Mouse (Mus musculus): Measurements from ENCODE around the gene Llgl2. TPM values are rescaled to one million over a fixed set of nuclear protein-coding genes. Genes with fewer than 3 reads are reported as not detected.

The Llgl2 gene
- polyA plus RNA-seq, 1 experiment from 2014 or later = 6.1 TPM

- Histone ChIP-seq H3K4me1 (0 out of 2 replicates have a peak, but pooled peaks cover 2% of the 10 kb centered on the region), H3K9me3 (replicated peaks) (no peaks in the 10 kb centered on the region), H3K4me2 (replicated peaks) (no peak overlapping the region), H3K36me3 (peaks cover 48% of the 10 kb centered on the region), H3K4me3 (no peak overlapping the region), H3K27ac (no peak overlapping the region), H3K9ac (no peak overlapping the region), H3K27me3 (no peaks in the 10 kb centered on the region)
- ATAC-seq (ENCODE audit: low FRiP score) = no peak
- WGBS = 52% methylated on average over 6 of the region's 6 CpGs
These were observed 68.4 kb downstream of the Llgl2 start for GRCm38 (mm10) chr11:115892213-115892612.

- H3K4me2 ChIP-seq (replicated peaks) = no peak overlapping the region
- H3K27ac ChIP-seq = no peak overlapping the region
- ATAC-seq (ENCODE audit: low FRiP score) = no peak
- 85% methylated on average over 9 of the region's 9 CpGs for WGBS
- no peak overlapping the region for H3K4me3 ChIP-seq
- H3K9me3 ChIP-seq (replicated peaks) = no peaks in the 10 kb centered on the region
- H3K9ac ChIP-seq = no peak overlapping the region
- no peaks in the 10 kb centered on the region for H3K27me3 ChIP-seq
- H3K36me3 ChIP-seq = peaks cover 48% of the 10 kb centered on the region
- H3K4me1 ChIP-seq = 0 out of 2 replicates have a peak, but pooled peaks cover 2% of the 10 kb centered on the region
These were observed 69.2 kb downstream of the Llgl2 start for GRCm38 (mm10) chr11:115893071-115893470.

GRCm38 (mm10) chr11:115894755-115895520 lies 71.1 kb downstream of the Llgl2 start:
- H3K27ac ChIP-seq = no peak overlapping the region
- H3K4me1 ChIP-seq = peaks cover 11% of the 10 kb centered on the region
- no peaks in the 10 kb centered on the region for H3K27me3 ChIP-seq
- peaks cover 48% of the 10 kb centered on the region for H3K36me3 ChIP-seq
- no peak overlapping the region for H3K9ac ChIP-seq
- ATAC-seq (ENCODE audit: low FRiP score) = no peak
- no peak overlapping the region for H3K4me2 ChIP-seq (replicated peaks)
- no peaks in the 10 kb centered on the region for H3K9me3 ChIP-seq (replicated peaks)
- 76% methylated on average over 14 of the region's 14 CpGs for WGBS
- H3K4me3 ChIP-seq = no peak overlapping the region

DNA sequence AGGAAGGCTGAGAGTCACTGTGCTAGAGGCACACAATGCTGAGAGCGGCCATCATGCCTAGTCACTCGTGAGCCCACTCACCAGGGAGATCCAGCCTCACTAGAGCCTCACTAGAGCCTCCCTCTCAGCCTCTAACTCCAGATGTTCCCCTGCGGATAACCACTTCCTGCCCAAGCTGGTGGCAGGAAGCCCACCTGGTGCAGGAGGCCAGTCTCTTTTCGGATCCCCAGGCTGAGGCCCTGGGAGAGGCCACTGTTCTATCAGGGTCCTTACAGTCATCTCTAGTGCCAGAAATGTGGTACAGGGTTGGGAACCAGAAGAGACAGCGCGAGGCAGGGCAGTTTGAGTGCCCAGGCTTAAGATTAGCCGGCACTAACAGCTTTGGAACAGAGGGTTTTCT lies 74.6 kb downstream of the Llgl2 start:
- H3K27me3 ChIP-seq = no peaks in the 10 kb centered on the region
- H3K9me3 ChIP-seq (replicated peaks) = no peaks in the 10 kb centered on the region
- H3K9ac ChIP-seq = no peak overlapping the region
- 81% methylated on average over 7 of the region's 7 CpGs for WGBS
- no peak overlapping the region for H3K27ac ChIP-seq
- no peak for ATAC-seq (ENCODE audit: low FRiP score)
- H3K36me3 ChIP-seq = peaks cover 36% of the 10 kb centered on the region
- H3K4me3 ChIP-seq = no peak overlapping the region
- no peak overlapping the region for H3K4me2 ChIP-seq (replicated peaks)
- peaks cover 27% of the 10 kb centered on the region for H3K4me1 ChIP-seq

- WGBS = 15% methylated on average over 4 of the region's 4 CpGs
- Histone ChIP-seq H3K4me3 (no peak overlapping the region), H3K27me3 (no peaks in the 10 kb centered on the region), H3K4me2 (replicated peaks) (no peak overlapping the region), H3K4me1 (peaks cover 30% of the 10 kb centered on the region), H3K36me3 (peaks cover 31% of the 10 kb centered on the region), H3K9me3 (replicated peaks) (no peaks in the 10 kb centered on the region), H3K27ac (peak overlapping the region; percentile 44), H3K9ac (no peak overlapping the region)
- ATAC-seq (ENCODE audit: low FRiP score) = no peak
These were observed 75.0 kb downstream of the Llgl2 start for GRCm38 (mm10) chr11:115898886-115899285.

DNA sequence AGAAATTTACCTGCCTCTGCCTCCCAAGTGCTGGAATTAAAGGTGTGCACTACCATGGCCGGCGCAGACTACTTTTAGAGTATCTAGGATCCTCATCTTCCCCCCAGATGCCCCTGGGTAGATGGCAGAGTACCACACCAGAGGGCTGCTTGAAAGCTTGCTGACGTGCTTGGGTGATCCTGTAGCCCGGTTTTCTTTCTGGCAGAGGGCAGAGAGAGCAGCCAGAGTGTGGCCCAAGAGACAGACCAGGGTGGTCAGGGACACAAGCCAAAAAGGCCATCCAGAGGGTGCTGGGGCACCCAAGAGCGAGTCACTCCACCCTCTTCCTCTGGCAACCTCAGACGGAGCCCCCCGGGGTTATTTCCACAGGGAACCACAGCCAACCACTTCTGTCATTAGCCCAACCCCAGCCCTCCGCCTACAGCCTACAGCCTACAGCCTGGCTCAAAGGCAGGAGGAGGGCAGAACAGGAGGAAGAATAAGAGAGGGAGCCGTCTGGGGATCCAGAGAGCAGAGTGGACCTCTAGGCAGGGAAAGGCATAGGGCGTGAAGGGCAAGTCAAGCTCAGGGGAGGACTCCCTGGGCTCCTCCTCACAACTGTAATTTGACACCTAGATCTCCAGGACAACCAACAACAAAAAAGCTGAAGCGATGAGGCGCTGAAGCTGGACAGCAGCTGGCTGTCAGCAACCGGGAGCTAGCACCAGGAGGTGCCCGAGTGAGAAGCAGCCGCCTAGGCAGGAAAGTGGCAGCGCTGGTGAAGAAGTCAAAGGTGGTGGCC lies 75.8 kb downstream of the Llgl2 start, which contains the start of gene Smim5:
Smim5 (plus strand) TSS at position 481 of the 781 bp plus-strand sequence.
- Histone ChIP-seq H3K4me1 (peaks cover 34% of the 10 kb centered on the region), H3K27me3 (no peaks in the 10 kb centered on the region), H3K4me3 (no peak within 1 kb of the TSS), H3K27ac (peak within 1 kb of the TSS; percentile 44), H3K9me3 (replicated peaks) (no peaks in the 10 kb centered on the region), H3K36me3 (peaks cover 23% of the 10 kb centered on the region), H3K9ac (no peak within 1 kb of the TSS; the same call in 1 of the 2 replicates), H3K4me2 (replicated peaks) (no peak within 1 kb of the TSS)
- no peak; the same call in 1 of the 2 replicates for ATAC-seq (ENCODE audit: low FRiP score)
- WGBS = 27% methylated on average over 16 of the region's 16 CpGs

- ATAC-seq (ENCODE audit: low FRiP score) = no peak
- no peaks in the 10 kb centered on the region for H3K9me3 ChIP-seq (replicated peaks)
- H3K4me1 ChIP-seq = peaks cover 40% of the 10 kb centered on the region
- WGBS = 71% methylated on average over 8 of the region's 8 CpGs
- no peak overlapping the region for H3K4me3 ChIP-seq
- H3K9ac ChIP-seq = no peak overlapping the region
- no peak overlapping the region for H3K4me2 ChIP-seq (replicated peaks)
- H3K36me3 ChIP-seq = peaks cover 13% of the 10 kb centered on the region
- no peak overlapping the region; the same call in 1 of the 2 replicates for H3K27ac ChIP-seq
- H3K27me3 ChIP-seq = no peaks in the 10 kb centered on the region
These were observed 76.9 kb downstream of the Llgl2 start for GRCm38 (mm10) chr11:115900561-115901337.

DNA sequence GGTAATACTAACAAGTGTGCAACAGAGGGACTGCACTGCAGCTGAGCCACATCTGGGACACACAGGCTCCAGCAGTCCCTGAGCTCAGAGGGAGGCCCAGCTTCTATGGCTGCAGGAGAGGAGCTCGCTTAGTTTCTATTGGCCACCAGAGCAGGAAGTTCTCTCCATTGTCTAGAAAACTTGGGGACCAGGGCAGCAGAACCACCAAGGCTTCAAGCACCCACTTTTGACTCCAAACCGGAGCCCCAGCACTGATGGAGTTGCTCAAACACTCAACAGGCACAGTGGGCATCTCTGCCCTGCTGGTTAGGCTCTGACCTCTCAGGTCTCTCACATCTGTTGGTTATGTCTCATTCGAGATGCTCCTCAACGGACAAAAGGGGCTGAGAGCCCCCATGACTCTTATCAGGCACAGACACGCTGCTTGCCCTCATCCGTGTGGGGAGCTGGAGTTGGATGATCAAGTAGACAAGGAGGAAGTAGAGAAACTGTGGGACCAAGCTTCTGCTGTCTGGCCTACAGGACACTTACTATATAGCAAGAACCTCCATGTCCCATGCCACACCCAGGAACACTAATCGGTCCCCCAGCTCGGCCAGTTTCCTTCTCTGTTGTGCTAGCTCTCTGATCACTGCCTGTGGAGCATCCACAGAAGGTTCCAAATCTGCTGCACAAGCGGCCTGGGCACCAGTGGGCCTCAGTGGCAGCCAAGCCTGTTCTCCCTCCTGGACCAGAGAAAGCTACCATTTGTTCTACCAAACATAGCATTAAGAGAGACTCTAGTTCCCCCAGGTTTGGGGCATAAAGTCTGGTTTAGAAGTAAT lies 77.7 kb downstream of the Llgl2 start:
- H3K27ac ChIP-seq = no peak overlapping the region
- no peaks in the 10 kb centered on the region for H3K9me3 ChIP-seq (replicated peaks)
- H3K36me3 ChIP-seq = peaks cover 5% of the 10 kb centered on the region
- no peak overlapping the region for H3K9ac ChIP-seq
- H3K4me3 ChIP-seq = no peak overlapping the region
- peaks cover 40% of the 10 kb centered on the region for H3K4me1 ChIP-seq
- no peak for ATAC-seq (ENCODE audit: low FRiP score)
- H3K27me3 ChIP-seq = no peaks in the 10 kb centered on the region
- WGBS = 86% methylated on average over 9 of the region's 9 CpGs
- no peak overlapping the region for H3K4me2 ChIP-seq (replicated peaks)

DNA sequence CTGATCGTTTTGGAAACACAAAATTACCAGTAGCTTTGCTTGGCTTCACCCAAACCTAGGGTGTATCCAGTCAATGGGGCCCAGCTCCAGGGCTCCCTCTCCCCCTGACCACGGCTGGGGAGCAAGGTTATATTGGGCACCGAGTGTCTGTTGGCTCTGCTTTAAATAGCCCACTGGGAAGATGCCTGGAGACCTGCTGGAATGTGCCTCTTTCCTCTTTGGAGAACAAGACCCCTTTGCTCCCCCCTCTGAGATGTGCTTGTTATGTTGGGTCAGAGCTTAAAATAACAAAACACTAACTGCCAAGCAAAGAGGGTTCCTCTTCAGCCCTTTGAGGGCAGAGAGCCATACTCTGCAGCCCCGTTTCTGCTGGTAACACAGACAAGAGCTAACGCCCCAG lies 78.3 kb downstream of the Llgl2 start:
- WGBS = 79% methylated on average over 5 of the region's 5 CpGs
- H3K27me3 ChIP-seq = no peaks in the 10 kb centered on the region
- H3K4me2 ChIP-seq (replicated peaks) = no peak overlapping the region
- H3K36me3 ChIP-seq = no peaks in the 10 kb centered on the region
- no peak for ATAC-seq (ENCODE audit: low FRiP score)
- peaks cover 40% of the 10 kb centered on the region for H3K4me1 ChIP-seq
- no peaks in the 10 kb centered on the region for H3K9me3 ChIP-seq (replicated peaks)
- no peak overlapping the region; the same call in 1 of the 2 replicates for H3K27ac ChIP-seq
- no peak overlapping the region for H3K4me3 ChIP-seq
- no peak overlapping the region for H3K9ac ChIP-seq

GRCm38 (mm10) chr11:115902831-115903230 lies 79.0 kb downstream of the Llgl2 start:
- Histone ChIP-seq H3K36me3 (no peaks in the 10 kb centered on the region), H3K4me1 (peaks cover 40% of the 10 kb centered on the region), H3K27me3 (no peaks in the 10 kb centered on the region), H3K4me2 (replicated peaks) (no peak overlapping the region), H3K9me3 (replicated peaks) (no peaks in the 10 kb centered on the region), H3K4me3 (no peak overlapping the region), H3K9ac (no peak overlapping the region; the same call in 1 of the 2 replicates), H3K27ac (no peak overlapping the region)
- no peak for ATAC-seq (ENCODE audit: low FRiP score)
- 89% methylated on average over 1 of the region's 1 CpGs for WGBS

DNA sequence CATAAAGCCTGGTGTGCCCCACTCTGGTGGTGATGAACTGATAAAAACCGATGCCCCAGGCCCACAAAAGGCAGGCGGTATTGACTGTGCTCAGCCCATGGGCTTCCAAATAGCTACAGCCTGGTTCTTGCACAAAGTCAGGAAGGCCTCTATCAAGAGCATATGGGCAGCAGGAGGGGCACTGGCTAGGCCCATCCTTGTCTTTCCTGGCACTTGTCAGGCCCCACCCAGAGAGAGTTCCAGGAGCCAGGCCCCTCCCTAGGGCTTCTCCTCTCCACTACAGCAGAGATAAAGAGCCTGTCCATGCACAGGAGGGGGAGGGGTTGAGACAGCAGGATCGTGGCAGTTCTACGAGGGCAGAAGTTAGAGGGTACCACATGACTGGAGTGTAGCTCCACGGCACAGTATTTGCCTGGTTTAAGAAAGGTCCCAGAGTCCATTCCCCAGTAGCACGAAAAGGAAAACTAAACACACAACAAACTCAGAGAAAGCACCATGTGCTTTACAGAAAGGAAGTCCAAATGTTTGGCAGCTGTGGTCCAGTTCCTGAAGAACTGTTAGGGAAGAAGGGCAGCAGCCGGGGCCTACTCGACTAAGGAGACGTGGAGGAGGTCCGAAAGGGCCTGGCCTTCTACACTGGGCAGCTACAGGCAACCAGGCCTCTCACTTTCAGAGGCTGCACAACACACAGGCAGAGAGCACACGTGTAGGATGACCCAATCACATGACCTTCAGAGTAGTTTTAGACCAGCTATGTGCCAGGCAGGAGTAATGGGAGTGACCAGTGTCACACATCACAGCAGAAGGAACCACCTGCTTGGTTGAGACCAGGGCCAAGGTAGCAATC lies 79.8 kb downstream of the Llgl2 start:
- Histone ChIP-seq H3K9ac (no peak overlapping the region), H3K27me3 (no peaks in the 10 kb centered on the region), H3K27ac (no peak overlapping the region), H3K36me3 (peaks cover 6% of the 10 kb centered on the region; the same call in 1 of the 2 replicates), H3K4me1 (peaks cover 40% of the 10 kb centered on the region), H3K9me3 (replicated peaks) (no peaks in the 10 kb centered on the region), H3K4me2 (replicated peaks) (no peak overlapping the region), H3K4me3 (no peak overlapping the region)
- WGBS = 72% methylated on average over 11 of the region's 11 CpGs
- ATAC-seq (ENCODE audit: low FRiP score) = no peak
